Mouse (Mus musculus): ENCODE results near the gene Trim29. TPM values are rescaled to one million over a fixed set of nuclear protein-coding genes. Genes with fewer than 3 reads are reported as not detected.

Trim29 gene
- polyA plus RNA-seq, 1 experiment from 2014 or later, result 37.1 TPM

DNA sequence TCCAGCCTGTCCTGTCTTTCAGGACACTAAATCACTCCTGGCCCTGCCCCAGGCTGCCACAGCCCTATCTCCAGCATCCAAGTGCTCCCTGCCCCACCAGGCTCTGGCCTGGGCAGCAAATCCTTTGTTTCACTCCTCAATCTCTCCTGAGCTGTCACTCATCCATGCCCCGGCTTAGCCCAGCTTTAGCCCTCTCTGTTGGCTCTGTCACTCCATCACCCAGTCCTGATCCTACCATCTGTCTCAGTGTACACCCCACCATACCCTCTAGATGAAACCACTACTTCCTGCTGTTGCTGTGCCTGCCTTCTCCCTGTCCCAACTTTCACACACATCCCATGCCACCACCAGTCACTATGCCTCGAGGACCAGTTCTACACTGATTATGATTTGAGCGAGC, 73.8 kb downstream of the Trim29 start:
- 64% methylated on average over 3 of the region's 3 CpGs for WGBS
- H3K27ac ChIP-seq (replicated peaks; ENCODE audit: low read depth, low read length), result no peak overlapping the region
- DNase-seq (ENCODE audit: low spot score) (no peak), ATAC-seq (ENCODE audit: low read depth) (no peak)
- H3K4me1 ChIP-seq (ENCODE audit: control insufficient read depth, insufficient read depth, low read length), result no peaks in the 10 kb centered on the region
- no peaks in the 10 kb centered on the region for H3K9me3 ChIP-seq (ENCODE audit: control insufficient read depth, low read length)
- no peaks in the 10 kb centered on the region for H3K27me3 ChIP-seq (replicated peaks; ENCODE audit: control insufficient read depth, insufficient read depth, low read length)
- H3K4me3 ChIP-seq (ENCODE audit: low read depth, low read length), result no peak overlapping the region
- H3K36me3 ChIP-seq (ENCODE audit: control insufficient read depth, insufficient read depth, low read length), result no peaks in the 10 kb centered on the region
- H3K9ac ChIP-seq (ENCODE audit: low read depth, low read length), result no peak overlapping the region
- H3K4me2 ChIP-seq (ENCODE audit: low read depth, low read length), result no peak overlapping the region

Other genes with a start within 250 kb of the Trim29 start
- 14.0 and 15.5 TPM in 2 replicates for gene Arhgef12, start 203.6 kb upstream of the Trim29 start, polyA plus RNA-seq (2014; fragmentation: Nextera tagmentation; extraction: Ambion mirVana)
- gene Tmem136, start 194.3 kb upstream of the Trim29 start, polyA plus RNA-seq (2014; fragmentation: Nextera tagmentation; extraction: Ambion mirVana), result 5.7 and 7.8 TPM in 2 replicates
- 3.8 and 4.5 TPM in 2 replicates for gene Pou2f3, start 100.5 kb upstream of the Trim29 start, polyA plus RNA-seq (2014; fragmentation: Nextera tagmentation; extraction: Ambion mirVana)
- 118 and 123 TPM in 2 replicates for gene Oaf, start 70.9 kb upstream of the Trim29 start, polyA plus RNA-seq (2014; fragmentation: Nextera tagmentation; extraction: Ambion mirVana)